Mouse (Mus musculus) forebrain, embryonic 15.5 days (tissue): ENCODE measurements around the gene Nicn1. TPM values are rescaled to one million over a fixed set of nuclear protein-coding genes. Genes with fewer than 3 reads are reported as not detected.

Source experiments
- ATAC-seq: fragments of 200-750 bp; cut with Nextera tagmentation; replicated peaks from 2 replicates; pipeline ENCODE4 v1.8.0; 2017; ENCODE audit warnings: mild to moderate bottlenecking, moderate TSS enrichment, moderate library complexity
- H3K27ac ChIP-seq: fragments of 300-500 bp; sonication (generic); replicated peaks from 2 replicates; pipeline ENCODE4 v1.5.1; 2015; ENCODE audit warnings: mild to moderate bottlenecking, inconsistent platforms
- H3K27me3 ChIP-seq: fragments of 300-500 bp; sonication (generic); 2 replicates; pipeline ENCODE4 v1.6.1; 2015; ENCODE audit warnings: inconsistent platforms
- H3K36me3 ChIP-seq: fragments of 300-500 bp; sonication (generic); 2 replicates; pipeline ENCODE4 v1.6.1; 2015; ENCODE audit warnings: mild to moderate bottlenecking, inconsistent platforms
- H3K4me1 ChIP-seq: fragments of 300-500 bp; sonication (generic); 2 replicates; pipeline ENCODE4 v1.6.1; 2015; ENCODE audit warnings: inconsistent platforms
- H3K4me2 ChIP-seq: fragments of 300-500 bp; sonication (generic); replicated peaks from 2 replicates; pipeline ENCODE4 v1.6.1; 2015; ENCODE audit warnings: mild to moderate bottlenecking, inconsistent platforms
- H3K4me3 ChIP-seq: fragments of 300-500 bp; sonication (generic); 2 replicates; pipeline ENCODE4 v1.5.1; 2015; ENCODE audit warnings: mild to moderate bottlenecking, inconsistent platforms
- H3K9ac ChIP-seq: fragments of 300-500 bp; sonication (generic); replicated peaks from 2 replicates; pipeline ENCODE4 v1.6.1; 2015; ENCODE audit warnings: mild to moderate bottlenecking, inconsistent platforms
- H3K9me3 ChIP-seq: fragments of 300-500 bp; sonication (generic); 2 replicates; pipeline ENCODE4 v1.6.1; 2016; ENCODE audit warnings: inconsistent platforms
- WGBS: fragments of 180-500 bp; shearing (Covaris S2); methylation state at CpG from one replicate; pipeline ENCODE4 v1.1.7; 2015; ENCODE audit warnings: mixed read lengths; 5-methylcytosine and 5-hydroxymethylcytosine counted together
- polyA plus RNA-seq: library from polyadenylated mRNA; unstranded; fragments of >200 nt; fragmentation: Nextera tagmentation; extraction: Ambion mirVana; gene quantifications from 2 replicates; pipeline ENCODE4 v1.2.1, GENCODE M21; 2015

The Nicn1 gene
- polyA plus RNA-seq: 120 and 133 TPM in 2 replicates

DNA sequence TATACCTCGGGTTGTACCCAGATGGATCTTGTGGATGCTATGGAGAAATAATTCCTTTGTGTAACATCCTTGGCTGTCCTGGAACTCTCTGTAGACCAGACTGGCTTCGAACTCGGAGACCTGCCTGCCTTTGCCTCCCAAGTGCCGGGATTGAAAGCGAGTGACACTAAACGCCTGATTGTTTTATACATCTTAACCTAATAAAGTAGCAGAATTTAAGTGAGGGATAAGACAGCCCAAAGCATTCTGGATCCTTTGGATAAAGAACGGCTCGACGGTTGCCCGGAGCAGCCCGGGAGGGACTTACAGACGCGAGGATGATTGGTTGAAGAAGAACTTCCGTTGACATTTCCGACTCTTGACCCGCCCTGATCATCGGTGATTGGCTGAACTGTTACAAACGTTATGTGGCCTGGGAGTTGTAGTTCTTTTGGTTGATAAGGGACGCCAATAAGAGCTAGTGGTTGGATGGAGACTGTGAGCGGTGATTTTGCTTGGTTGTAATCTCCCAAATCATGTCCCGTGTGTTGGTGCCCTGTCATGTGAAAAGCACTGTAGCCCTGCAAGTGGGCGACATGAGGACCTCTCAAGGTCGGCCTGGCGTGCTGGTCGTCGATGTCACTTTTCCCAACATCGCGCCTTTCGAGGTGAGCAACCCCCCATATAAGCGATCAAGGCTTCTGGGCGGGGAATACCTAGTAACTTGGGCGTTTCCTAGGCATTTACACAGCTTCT is at the start of gene Nicn1:
Nicn1 (plus strand) TSS at position 414 of the 735 bp plus-strand sequence.
- H3K9ac ChIP-seq: peak within 1 kb of the TSS; percentile 73
- H3K4me2 ChIP-seq: peak within 1 kb of the TSS; percentile 65
- H3K4me1 ChIP-seq: peaks cover 14% of the 10 kb centered on the region
- no peaks in the 10 kb centered on the region for H3K9me3 ChIP-seq
- H3K27me3 ChIP-seq: no peaks in the 10 kb centered on the region
- peak within 1 kb of the TSS; percentile 95 for H3K27ac ChIP-seq
- WGBS: under 1% methylated on average over 32 of the region's 32 CpGs
- peak within 1 kb of the TSS; percentile 70 for H3K4me3 ChIP-seq
- peak; percentile 98 for ATAC-seq
- H3K36me3 ChIP-seq: peaks cover 20% of the 10 kb centered on the region

DNA sequence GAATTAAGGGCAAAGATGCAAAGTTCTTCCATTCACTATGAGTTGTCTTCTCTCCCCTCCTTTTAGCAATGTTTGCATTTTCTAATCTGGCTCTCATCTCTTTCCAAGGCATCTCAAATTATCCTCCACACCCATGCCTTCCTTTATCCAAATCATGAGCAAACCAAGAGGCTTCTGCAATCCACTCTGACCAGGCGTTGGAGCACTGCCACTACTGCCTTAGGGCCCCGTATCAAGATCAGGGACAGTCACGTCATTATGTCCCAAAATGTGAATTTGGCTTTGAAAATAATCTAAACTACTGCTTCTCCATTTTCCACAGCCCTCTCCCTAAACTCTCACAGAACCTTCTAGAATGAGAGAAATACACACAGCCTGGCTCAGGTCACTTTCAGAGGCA is 45.7 kb upstream of the Nicn1 start:
- Histone ChIP-seq H3K27ac (no peak overlapping the region), H3K9ac (no peak overlapping the region), H3K36me3 (0 out of 2 replicates have a peak, but pooled peaks cover 11% of the 10 kb centered on the region), H3K4me3 (no peak overlapping the region), H3K4me1 (no peaks in the 10 kb centered on the region), H3K27me3 (no peaks in the 10 kb centered on the region), H3K9me3 (no peaks in the 10 kb centered on the region), H3K4me2 (no peak overlapping the region)
- ATAC-seq: no peak
- 96% methylated on average over 3 of the region's 3 CpGs for WGBS

DNA sequence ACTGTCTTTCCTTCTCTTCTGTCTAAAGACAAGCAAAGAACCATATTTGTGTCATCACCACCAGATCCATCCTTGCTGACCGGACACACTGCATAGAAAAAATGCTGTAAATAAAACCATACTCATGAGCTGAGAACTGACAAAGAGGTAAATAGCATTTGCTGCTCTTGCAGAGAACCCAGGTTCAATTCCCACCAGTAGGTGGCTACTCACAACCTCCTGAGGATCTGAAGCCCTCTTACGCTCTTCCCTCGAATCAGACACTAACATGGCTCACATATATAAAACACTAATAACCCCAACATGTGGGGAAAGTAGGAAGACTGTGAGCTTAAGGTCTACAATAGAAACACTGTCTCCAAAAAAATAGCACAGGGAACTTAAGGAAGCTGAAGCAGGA is 45.2 kb upstream of the Nicn1 start:
- Histone ChIP-seq H3K9me3 (no peaks in the 10 kb centered on the region), H3K9ac (no peak overlapping the region), H3K36me3 (0 out of 2 replicates have a peak, but pooled peaks cover 11% of the 10 kb centered on the region), H3K27me3 (no peaks in the 10 kb centered on the region), H3K4me2 (no peak overlapping the region), H3K4me3 (no peak overlapping the region), H3K4me1 (no peaks in the 10 kb centered on the region), H3K27ac (no peak overlapping the region)
- WGBS: 86% methylated on average over 3 of the region's 3 CpGs
- no peak for ATAC-seq

DNA sequence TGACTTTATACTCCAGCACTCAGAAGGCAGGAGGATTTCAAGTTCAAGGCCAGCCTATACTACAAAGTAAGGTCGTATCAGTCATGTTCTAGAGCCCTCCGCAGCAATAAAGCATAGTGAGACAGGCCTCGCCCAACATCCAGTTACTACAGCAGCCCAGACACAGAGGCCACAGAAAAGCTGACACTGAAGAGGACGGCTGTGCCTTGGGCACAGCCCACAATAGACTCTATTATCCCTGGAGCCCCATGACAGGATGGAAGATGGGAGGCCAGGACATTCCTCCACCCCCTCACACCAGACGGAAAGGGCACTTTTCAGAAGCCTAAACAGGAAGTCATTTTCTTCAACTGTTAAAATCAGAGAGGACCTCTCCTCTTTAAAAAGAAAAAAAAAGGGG is 41.3 kb upstream of the Nicn1 start:
- no peaks in the 10 kb centered on the region for H3K27me3 ChIP-seq
- no peak overlapping the region for H3K4me3 ChIP-seq
- no peak overlapping the region for H3K27ac ChIP-seq
- no peak overlapping the region for H3K9ac ChIP-seq
- peaks cover 34% of the 10 kb centered on the region for H3K36me3 ChIP-seq
- 68% methylated on average over 5 of the region's 5 CpGs for WGBS
- ATAC-seq: no peak
- no peak overlapping the region for H3K4me2 ChIP-seq
- H3K9me3 ChIP-seq: no peaks in the 10 kb centered on the region
- no peaks in the 10 kb centered on the region for H3K4me1 ChIP-seq

DNA sequence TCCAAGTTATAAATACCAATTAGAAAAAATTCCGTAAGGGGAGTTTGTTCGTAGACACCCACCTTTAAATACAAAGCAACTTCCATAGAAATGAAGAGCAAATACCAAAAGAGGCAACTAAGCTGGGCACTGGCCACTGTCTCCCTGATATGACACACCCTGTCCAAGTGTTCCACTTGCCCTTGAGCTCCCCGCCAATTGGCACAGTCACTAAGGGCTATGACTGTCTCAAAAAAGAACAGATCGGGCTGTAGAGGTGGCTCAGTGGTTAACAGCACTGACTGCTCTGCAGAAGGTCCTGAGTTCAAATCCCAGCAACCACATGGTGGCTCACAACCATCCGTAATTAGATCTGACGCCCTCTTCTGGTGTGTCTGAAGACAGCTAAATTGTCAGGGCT is 38.4 kb upstream of the Nicn1 start:
- Histone ChIP-seq H3K27ac (no peak overlapping the region), H3K4me2 (no peak overlapping the region), H3K27me3 (no peaks in the 10 kb centered on the region), H3K36me3 (peaks cover 29% of the 10 kb centered on the region), H3K9me3 (no peaks in the 10 kb centered on the region), H3K4me3 (no peak overlapping the region), H3K9ac (no peak overlapping the region), H3K4me1 (no peaks in the 10 kb centered on the region)
- 97% methylated on average over 6 of the region's 6 CpGs for WGBS
- ATAC-seq: no peak

DNA sequence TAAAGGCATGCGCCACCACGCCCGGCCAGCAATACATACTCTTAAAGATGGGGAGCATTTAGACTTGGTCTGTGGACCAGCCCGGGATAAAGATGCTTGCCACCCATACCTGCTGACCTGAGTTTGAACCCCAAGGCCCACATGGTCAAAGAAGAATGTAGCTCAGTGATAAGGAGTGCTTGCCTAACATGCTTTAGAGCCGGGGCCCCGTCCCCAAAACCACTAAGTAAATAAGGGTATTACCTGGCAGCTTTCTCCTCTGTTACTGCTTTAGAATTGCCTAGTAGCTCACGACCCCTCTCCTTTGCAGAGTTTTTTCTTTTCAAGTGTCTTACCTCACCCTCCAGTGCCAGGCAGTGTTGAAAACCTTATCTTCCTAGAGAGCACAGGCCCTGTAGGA is 37.5 kb upstream of the Nicn1 start:
- no peak overlapping the region for H3K9ac ChIP-seq
- whole genome bisulfite sequencing: 96% methylated on average over 7 of the region's 7 CpGs
- H3K4me2 ChIP-seq: no peak overlapping the region
- H3K4me3 ChIP-seq: no peak overlapping the region
- no peaks in the 10 kb centered on the region for H3K9me3 ChIP-seq
- no peaks in the 10 kb centered on the region for H3K27me3 ChIP-seq
- peaks cover 25% of the 10 kb centered on the region for H3K36me3 ChIP-seq
- H3K27ac ChIP-seq: no peak overlapping the region
- no peak for ATAC-seq
- H3K4me1 ChIP-seq: no peaks in the 10 kb centered on the region

DNA sequence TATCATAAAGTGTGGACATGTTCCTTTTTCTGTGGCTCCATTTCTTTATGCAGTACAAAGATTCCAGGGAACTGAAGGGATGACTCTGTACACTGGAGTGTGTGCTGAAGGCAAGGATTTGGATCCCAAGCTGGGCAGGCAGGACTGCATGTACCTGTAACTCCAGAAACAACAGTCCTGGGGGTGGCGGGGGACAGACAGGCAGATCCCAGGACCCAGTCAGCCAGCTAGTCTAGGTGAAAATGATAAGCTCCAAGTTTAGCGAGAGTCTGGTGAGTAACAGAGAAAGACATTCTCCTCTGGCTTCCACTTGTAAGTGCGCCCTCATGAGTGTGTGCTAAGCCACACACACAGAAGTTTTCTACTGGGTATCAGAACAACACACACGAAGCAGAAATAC is 29.7 kb upstream of the Nicn1 start:
- Histone ChIP-seq H3K4me3 (no peak overlapping the region), H3K4me2 (no peak overlapping the region), H3K27ac (no peak overlapping the region), H3K9ac (no peak overlapping the region), H3K9me3 (no peaks in the 10 kb centered on the region), H3K36me3 (no peaks in the 10 kb centered on the region), H3K4me1 (peaks cover 28% of the 10 kb centered on the region), H3K27me3 (no peaks in the 10 kb centered on the region)
- ATAC-seq: no peak
- 81% methylated on average over 4 of the region's 4 CpGs for WGBS

DNA sequence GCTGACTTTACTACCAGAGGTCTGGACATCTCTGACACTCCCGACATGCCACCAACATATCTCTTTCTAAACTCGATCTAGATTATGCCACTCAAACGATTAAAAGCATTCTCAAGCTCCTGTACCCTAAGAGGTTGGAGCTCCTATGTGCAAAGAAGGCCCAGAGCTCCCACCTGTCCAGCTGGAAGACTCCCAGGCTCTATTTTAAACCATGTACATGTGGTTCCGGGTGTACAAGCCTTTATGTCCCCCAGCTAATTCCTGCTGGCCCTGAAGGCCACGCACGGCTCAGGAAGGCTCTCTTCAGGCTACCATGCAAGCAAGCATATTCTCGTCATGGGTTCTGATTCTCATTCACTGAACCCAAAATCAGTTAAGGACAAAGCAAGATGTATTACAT is 28.4 kb upstream of the Nicn1 start:
- Histone ChIP-seq H3K27me3 (no peaks in the 10 kb centered on the region), H3K4me1 (peaks cover 28% of the 10 kb centered on the region), H3K4me2 (peak overlapping the region; percentile 70; the same call in 1 of the 2 replicates), H3K27ac (no peak overlapping the region), H3K9me3 (no peaks in the 10 kb centered on the region), H3K9ac (no peak overlapping the region), H3K36me3 (no peaks in the 10 kb centered on the region), H3K4me3 (peak overlapping the region; percentile 63; the same call in 1 of the 2 replicates)
- WGBS: 76% methylated on average over 7 of the region's 7 CpGs
- no peak for ATAC-seq

DNA sequence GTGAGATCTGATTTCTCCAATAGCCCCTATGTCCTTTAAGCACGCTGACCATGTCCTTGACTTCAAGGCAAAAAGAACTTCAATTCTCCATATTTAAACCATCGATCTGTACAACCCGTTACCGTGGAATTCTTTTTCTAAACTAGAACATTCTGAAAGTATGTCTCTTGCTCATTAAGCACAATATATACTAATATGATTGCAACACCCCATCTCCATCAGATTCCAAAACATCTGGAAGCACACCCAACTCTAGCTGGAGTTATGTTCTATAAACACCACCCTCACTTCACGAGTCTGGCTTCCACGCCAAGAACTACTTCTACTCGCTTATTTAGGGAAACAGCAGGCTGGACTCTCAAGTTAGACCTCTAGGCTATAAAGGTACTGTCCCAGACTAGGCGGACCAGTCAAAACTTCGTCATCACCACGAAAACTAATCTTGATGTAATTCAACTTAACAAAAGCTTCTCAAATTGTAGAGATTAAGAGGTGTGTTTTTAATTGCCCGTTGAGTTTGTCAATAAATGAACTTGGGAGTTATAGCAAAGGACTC is 27.7 kb upstream of the Nicn1 start:
- no peak for ATAC-seq
- Histone ChIP-seq H3K9me3 (no peaks in the 10 kb centered on the region), H3K4me2 (peak overlapping the region; percentile 70), H3K36me3 (no peaks in the 10 kb centered on the region), H3K9ac (peak overlapping the region; percentile 78), H3K27ac (peak overlapping the region; percentile 93; the same call in 1 of the 2 replicates), H3K27me3 (no peaks in the 10 kb centered on the region), H3K4me3 (peak overlapping the region; percentile 63), H3K4me1 (peaks cover 28% of the 10 kb centered on the region)
- 38% methylated on average over 11 of the region's 11 CpGs for WGBS

DNA sequence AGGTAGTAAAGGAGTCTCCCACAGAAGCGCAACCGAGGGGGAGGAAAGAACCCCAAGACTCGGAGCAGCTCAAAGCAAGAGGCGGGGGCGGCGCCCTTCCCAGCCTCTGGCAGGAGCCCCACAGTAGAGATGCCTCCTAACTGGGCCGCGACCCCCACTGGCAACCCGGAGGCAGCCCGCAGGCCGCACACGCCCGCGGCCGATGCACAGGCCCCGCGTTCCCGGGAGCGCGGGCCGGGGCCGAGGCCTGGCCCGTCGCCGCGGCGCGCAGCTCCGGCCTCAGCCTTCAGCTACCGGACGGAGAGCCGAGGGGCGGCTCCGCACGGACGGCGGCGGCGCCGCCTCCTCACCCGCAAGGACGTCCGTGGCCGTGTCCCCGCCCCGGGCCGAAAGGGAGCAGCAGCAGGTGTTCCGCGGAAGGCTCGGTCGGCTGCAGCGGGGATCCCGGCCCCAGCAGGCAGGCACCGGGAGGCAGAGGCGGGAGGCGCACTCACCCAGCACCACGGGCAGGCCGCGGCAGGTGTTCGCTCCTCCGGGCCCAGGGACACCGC is 27.0 kb upstream of the Nicn1 start:
- peak overlapping the region; percentile 63 for H3K4me3 ChIP-seq
- H3K4me1 ChIP-seq: peaks cover 28% of the 10 kb centered on the region
- peak overlapping the region; percentile 93 for H3K27ac ChIP-seq
- WGBS: 0% methylated on average over 57 of the region's 62 CpGs
- H3K36me3 ChIP-seq: no peaks in the 10 kb centered on the region
- H3K27me3 ChIP-seq: no peaks in the 10 kb centered on the region
- no peaks in the 10 kb centered on the region for H3K9me3 ChIP-seq
- H3K9ac ChIP-seq: peak overlapping the region; percentile 78
- peak overlapping the region; percentile 70 for H3K4me2 ChIP-seq
- ATAC-seq: peak; percentile 68

DNA sequence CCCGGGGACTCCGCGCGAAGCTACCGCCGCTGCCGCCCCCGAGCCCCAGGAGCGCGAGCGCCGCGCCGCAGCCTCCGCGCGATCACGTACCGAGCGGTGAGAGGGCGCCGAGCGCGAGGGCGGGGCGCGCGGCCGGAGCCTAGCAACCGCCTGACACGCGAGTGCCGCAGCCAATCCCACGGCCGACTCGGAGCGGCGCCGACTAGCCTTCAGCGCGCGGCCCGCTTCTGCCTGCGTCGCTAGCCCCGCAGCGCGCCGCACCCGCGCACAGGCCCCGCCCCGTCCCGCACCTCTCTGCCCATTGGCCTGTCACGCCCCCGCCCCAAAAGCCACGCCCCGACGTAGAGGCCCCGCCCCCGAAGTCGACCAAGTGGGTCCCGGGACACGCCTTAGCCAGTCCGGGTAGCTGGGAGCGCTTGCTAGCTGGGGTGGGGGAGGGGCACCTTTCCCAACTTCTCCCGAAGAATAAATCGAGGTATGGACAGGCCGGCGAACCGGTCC is 26.5 kb upstream of the Nicn1 start, which contains the start of gene Dag1:
Dag1 (minus strand) TSS at position 269 of the 501 bp plus-strand sequence.
- under 1% methylated on average over 41 of the region's 71 CpGs for WGBS
- H3K4me2 ChIP-seq: peak within 1 kb of the TSS; percentile 70
- H3K4me3 ChIP-seq: peak within 1 kb of the TSS; percentile 63
- no peaks in the 10 kb centered on the region for H3K27me3 ChIP-seq
- peak within 1 kb of the TSS; percentile 78 for H3K9ac ChIP-seq
- peak; percentile 99 for ATAC-seq
- H3K4me1 ChIP-seq: peaks cover 28% of the 10 kb centered on the region
- peak within 1 kb of the TSS; percentile 93 for H3K27ac ChIP-seq
- H3K36me3 ChIP-seq: no peaks in the 10 kb centered on the region
- no peaks in the 10 kb centered on the region for H3K9me3 ChIP-seq
